Mouse (Mus musculus) lung, postnatal 0 days (tissue): ENCODE results near the gene Poln.

Experiments used
- CTCF ChIP-seq: IDR thresholded peaks from 2 replicates; pipeline ENCODE4 v1.5.1; 2016; ENCODE audit warnings: antibody characterized with exemption, mild to moderate bottlenecking
- EP300 ChIP-seq: IDR thresholded peaks from 2 replicates; pipeline ENCODE4 v1.6.1; 2016; ENCODE audit warnings: antibody characterized with exemption, mild to moderate bottlenecking, control low read depth

DNA sequence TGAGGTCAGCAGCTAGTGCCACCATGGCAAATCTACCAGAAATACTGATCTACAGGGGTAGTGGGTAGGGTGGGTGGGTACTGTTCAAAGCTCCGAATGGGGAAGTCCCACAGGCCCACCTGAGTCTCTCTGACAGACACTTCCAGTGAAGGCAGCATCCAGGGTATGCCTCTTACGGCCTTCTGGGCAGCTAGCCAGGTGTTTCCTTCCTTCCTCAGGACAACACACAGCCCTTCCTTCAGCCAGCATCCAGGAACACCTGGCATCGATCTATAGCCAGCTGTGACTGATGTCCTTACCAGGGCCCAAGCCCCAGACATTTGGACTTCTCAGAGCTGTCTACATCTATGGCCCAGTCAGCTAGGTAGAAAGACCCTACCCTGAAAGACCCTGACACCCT lies 13.2 kb upstream of the Poln start:
- TF ChIP-seq CTCF (no peak), EP300 (no peak)
